In genomic region chr13:63297933-63298332, GRCm38 (mm10) we compare ENCODE assay signal across 24 mouse cellular contexts.
"Had no signal": no experiment of that assay in that cellular context is flagged by ENCODE, and none has a peak within 500 bp of the region (broad histone marks: within the 10 kb centered on the region; RNA-seq: fewer than 3 reads in every experiment).

No protein-coding gene starts in this region.

- ATAC-seq: hindbrain, embryonic 16.5 days; inflammation-experienced regulatory T-cells, adult 6 months; intestine, embryonic 15.5 days; intestine, postnatal 0 days had no signal

- H3K27ac ChIP-seq: heart, adult 2 months; heart, embryonic 13.5 days; heart, embryonic 15.5 days; hindbrain, embryonic 12.5 days; hindbrain, embryonic 14.5 days; intestine, embryonic 15.5 days; limb, embryonic 10.5 days; limb, embryonic 12.5 days; liver, embryonic 13.5 days; liver, embryonic 15.5 days had no signal

- H3K4me2 ChIP-seq: heart, embryonic 11.5 days; heart, embryonic 13.5 days; heart, embryonic 15.5 days; hindbrain, embryonic 12.5 days; hindbrain, embryonic 14.5 days; intestine, embryonic 15.5 days; limb, embryonic 12.5 days; liver, embryonic 13.5 days; liver, embryonic 15.5 days had no signal

- H3K9me3 ChIP-seq: heart, embryonic 13.5 days; heart, embryonic 15.5 days; hindbrain, embryonic 12.5 days; intestine, embryonic 15.5 days; limb, embryonic 10.5 days; limb, embryonic 12.5 days; liver, embryonic 13.5 days; liver, embryonic 15.5 days had no signal

- H3K9ac ChIP-seq: heart, embryonic 13.5 days; heart, embryonic 15.5 days; hindbrain, embryonic 12.5 days; hindbrain, embryonic 14.5 days; intestine, embryonic 15.5 days; limb, embryonic 12.5 days; liver, embryonic 13.5 days; liver, embryonic 15.5 days had no signal

- H3K4me3 ChIP-seq: heart, adult 2 months; heart, embryonic 13.5 days; heart, embryonic 15.5 days; hindbrain, embryonic 12.5 days; intestine, embryonic 15.5 days; limb, embryonic 10.5 days; limb, embryonic 12.5 days; liver, embryonic 13.5 days; liver, embryonic 15.5 days had no signal

- H3K27me3 ChIP-seq: heart, embryonic 13.5 days; heart, embryonic 15.5 days; hindbrain, embryonic 12.5 days; intestine, embryonic 15.5 days; limb, embryonic 12.5 days; liver, embryonic 13.5 days; liver, embryonic 15.5 days had no signal

- DNase-seq: gastrocnemius, postnatal 14 days; heart, adult 2 months; heart, postnatal 14 days; heart, postnatal 36 days; kidney, adult 18-20 months; kidney, adult 8-10 months; kidney, postnatal 10 days; kidney, postnatal 25 days; kidney, postnatal 4 days; layer of hippocampus, adult 9-11 months; liver; liver, embryonic 13.5 days had no signal
